Mouse (Mus musculus) hindbrain, embryonic 11.5 days (tissue): ENCODE results near the gene Cpsf6. TPM values are rescaled to one million over a fixed set of nuclear protein-coding genes. Genes with fewer than 3 reads are reported as not detected.

Experiments
- ATAC-seq: fragments of 200-750 bp; cut with Nextera tagmentation; 2 replicates; pipeline ENCODE4 v1.8.0; 2017; ENCODE audit warnings: mild to moderate bottlenecking, moderate TSS enrichment, moderate library complexity; ENCODE audit not compliant: low FRiP score
- DNase-seq: peaks from one replicate; pipeline ENCODE4 v3.0.0-alpha.2; 2015; ENCODE audit warnings: low spot score
- H3K27ac ChIP-seq: fragments of 300-500 bp; sonication (generic); 2 replicates; pipeline ENCODE4 v1.5.1; 2014; ENCODE audit warnings: mild to moderate bottlenecking, low read depth, low read length
- H3K27me3 ChIP-seq: fragments of 300-500 bp; sonication (generic); 2 replicates; pipeline ENCODE4 v1.6.1; 2014; ENCODE audit warnings: mild to moderate bottlenecking, low read length, moderate library complexity, mixed read lengths; ENCODE audit not compliant: control insufficient read depth, insufficient read depth
- H3K36me3 ChIP-seq: fragments of 300-500 bp; sonication (generic); 2 replicates; pipeline ENCODE4 v1.6.1; 2014; ENCODE audit warnings: mild to moderate bottlenecking, low read length, moderate library complexity, mixed read lengths; ENCODE audit not compliant: control insufficient read depth, insufficient read depth
- H3K4me1 ChIP-seq: fragments of 300-500 bp; sonication (generic); replicated peaks from 2 replicates; pipeline ENCODE4 v1.6.1; 2014; ENCODE audit warnings: low read length, mixed read lengths; ENCODE audit not compliant: control insufficient read depth, insufficient read depth
- H3K4me2 ChIP-seq: fragments of 300-500 bp; sonication (generic); replicated peaks from 2 replicates; pipeline ENCODE4 v1.6.1; 2014; ENCODE audit warnings: mild to moderate bottlenecking, low read depth, low read length
- H3K4me3 ChIP-seq: fragments of 300-500 bp; sonication (generic); 2 replicates; pipeline ENCODE4 v1.5.1; 2014; ENCODE audit warnings: low read depth, low read length
- H3K9ac ChIP-seq: fragments of 300-500 bp; sonication (generic); 2 replicates; pipeline ENCODE4 v1.6.1; 2014; ENCODE audit warnings: low read depth, low read length
- H3K9me3 ChIP-seq: fragments of 300-500 bp; sonication (generic); 2 replicates; pipeline ENCODE4 v1.6.1; 2016; ENCODE audit warnings: low read length; ENCODE audit not compliant: control insufficient read depth
- WGBS: fragments of 180-500 bp; shearing (Covaris S2); extraction: QIAGEN DNeasy Blood & Tissue Kit; methylation state at CpG from one replicate; pipeline ENCODE4 v1.1.7; 2014; 5-methylcytosine and 5-hydroxymethylcytosine counted together
- polyA plus RNA-seq: library from polyadenylated mRNA; unstranded; fragments of >200 nt; fragmentation: Nextera tagmentation; extraction: Ambion mirVana; gene quantifications from 2 replicates; pipeline ENCODE4 v1.2.1, GENCODE M21; 2014

Cpsf6 gene
- polyA plus RNA-seq: 230 and 231 TPM in 2 replicates

DNA sequence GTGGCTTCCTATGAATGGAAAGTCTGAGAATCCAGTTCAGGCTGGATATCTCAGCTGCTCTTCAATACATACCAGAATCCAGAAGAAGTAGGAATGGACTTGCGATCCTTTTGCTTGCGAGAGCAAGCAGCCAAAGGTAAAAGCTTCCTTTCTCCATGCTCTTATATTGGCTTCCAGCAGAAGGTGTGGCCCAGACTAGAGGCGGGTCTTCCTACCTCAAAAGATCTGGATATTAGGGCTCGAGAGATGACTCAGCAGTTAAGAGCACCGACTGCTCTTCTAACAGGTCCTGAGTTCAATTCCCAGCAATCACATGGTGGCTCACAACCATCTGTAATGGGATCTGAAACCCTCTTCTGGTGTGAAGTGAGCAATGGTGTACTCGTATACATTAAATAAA is at the start of gene Cpsf6:
Cpsf6 (minus strand) TSS at position 108 of the 400 bp plus-strand sequence.
- 91% methylated on average over 6 of the region's 6 CpGs for WGBS
- ATAC-seq (no peak), DNase-seq (no peak)
- Histone ChIP-seq H3K9ac (no peak within 1 kb of the TSS), H3K9me3 (no peaks in the 10 kb centered on the region), H3K27ac (no peak within 1 kb of the TSS), H3K4me2 (no peak within 1 kb of the TSS), H3K36me3 (no peaks in the 10 kb centered on the region), H3K4me3 (no peak within 1 kb of the TSS), H3K4me1 (no peaks in the 10 kb centered on the region), H3K27me3 (no peaks in the 10 kb centered on the region)

DNA sequence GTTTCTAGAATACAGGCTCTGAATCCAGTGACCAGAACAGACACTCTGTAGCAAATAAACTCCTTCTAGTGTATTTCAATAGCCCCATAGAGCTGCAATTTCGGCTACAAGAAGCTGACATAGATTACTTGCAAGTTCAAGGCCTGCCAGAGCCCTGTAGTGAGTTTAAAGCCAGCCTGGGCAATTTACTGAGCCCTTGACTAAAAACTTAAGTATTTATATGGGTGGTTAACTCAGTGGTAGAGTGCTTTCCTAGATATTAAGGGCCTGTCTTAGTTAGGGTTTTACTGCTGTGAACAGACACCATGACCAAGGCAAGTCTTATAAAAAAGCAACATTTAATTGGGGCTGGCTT is 46.8 kb upstream of the Cpsf6 start:
- Histone ChIP-seq H3K9me3 (no peaks in the 10 kb centered on the region), H3K27me3 (no peaks in the 10 kb centered on the region), H3K4me2 (no peak overlapping the region), H3K36me3 (no peaks in the 10 kb centered on the region), H3K27ac (no peak overlapping the region), H3K9ac (no peak overlapping the region), H3K4me3 (no peak overlapping the region), H3K4me1 (no peaks in the 10 kb centered on the region)
- 86% methylated on average over 1 of the region's 1 CpGs for WGBS
- DNase-seq (no peak), ATAC-seq (no peak)

- 37% methylated on average over 11 of the region's 11 CpGs for WGBS
- H3K4me1 ChIP-seq: no peaks in the 10 kb centered on the region
- no peaks in the 10 kb centered on the region for H3K9me3 ChIP-seq
- H3K9ac ChIP-seq: no peak overlapping the region
- no peak overlapping the region for H3K4me3 ChIP-seq
- DNase-seq (peak; percentile 80), ATAC-seq (peak; percentile 87)
- no peaks in the 10 kb centered on the region for H3K27me3 ChIP-seq
- H3K27ac ChIP-seq: no peak overlapping the region
- no peak overlapping the region for H3K4me2 ChIP-seq
- H3K36me3 ChIP-seq: no peaks in the 10 kb centered on the region
Observed at GRCm38 (mm10) chr10:117425907-117426614, 46.2 kb upstream of the Cpsf6 start.

GRCm38 (mm10) chr10:117425013-117425412 is 45.2 kb upstream of the Cpsf6 start:
- Histone ChIP-seq H3K36me3 (no peaks in the 10 kb centered on the region), H3K4me3 (no peak overlapping the region), H3K4me2 (no peak overlapping the region), H3K27me3 (no peaks in the 10 kb centered on the region), H3K27ac (no peak overlapping the region), H3K9me3 (no peaks in the 10 kb centered on the region), H3K9ac (no peak overlapping the region), H3K4me1 (no peaks in the 10 kb centered on the region)
- 91% methylated on average over 5 of the region's 5 CpGs for WGBS
- ATAC-seq (no peak), DNase-seq (no peak)

- Histone ChIP-seq H3K9me3 (no peaks in the 10 kb centered on the region), H3K4me2 (no peak overlapping the region), H3K27ac (no peak overlapping the region), H3K27me3 (no peaks in the 10 kb centered on the region), H3K36me3 (no peaks in the 10 kb centered on the region), H3K9ac (no peak overlapping the region), H3K4me3 (no peak overlapping the region), H3K4me1 (no peaks in the 10 kb centered on the region)
- ATAC-seq (no peak), DNase-seq (no peak)
- 79% methylated on average over 3 of the region's 3 CpGs for WGBS
Observed at GRCm38 (mm10) chr10:117424146-117424905, 44.5 kb upstream of the Cpsf6 start.

DNA sequence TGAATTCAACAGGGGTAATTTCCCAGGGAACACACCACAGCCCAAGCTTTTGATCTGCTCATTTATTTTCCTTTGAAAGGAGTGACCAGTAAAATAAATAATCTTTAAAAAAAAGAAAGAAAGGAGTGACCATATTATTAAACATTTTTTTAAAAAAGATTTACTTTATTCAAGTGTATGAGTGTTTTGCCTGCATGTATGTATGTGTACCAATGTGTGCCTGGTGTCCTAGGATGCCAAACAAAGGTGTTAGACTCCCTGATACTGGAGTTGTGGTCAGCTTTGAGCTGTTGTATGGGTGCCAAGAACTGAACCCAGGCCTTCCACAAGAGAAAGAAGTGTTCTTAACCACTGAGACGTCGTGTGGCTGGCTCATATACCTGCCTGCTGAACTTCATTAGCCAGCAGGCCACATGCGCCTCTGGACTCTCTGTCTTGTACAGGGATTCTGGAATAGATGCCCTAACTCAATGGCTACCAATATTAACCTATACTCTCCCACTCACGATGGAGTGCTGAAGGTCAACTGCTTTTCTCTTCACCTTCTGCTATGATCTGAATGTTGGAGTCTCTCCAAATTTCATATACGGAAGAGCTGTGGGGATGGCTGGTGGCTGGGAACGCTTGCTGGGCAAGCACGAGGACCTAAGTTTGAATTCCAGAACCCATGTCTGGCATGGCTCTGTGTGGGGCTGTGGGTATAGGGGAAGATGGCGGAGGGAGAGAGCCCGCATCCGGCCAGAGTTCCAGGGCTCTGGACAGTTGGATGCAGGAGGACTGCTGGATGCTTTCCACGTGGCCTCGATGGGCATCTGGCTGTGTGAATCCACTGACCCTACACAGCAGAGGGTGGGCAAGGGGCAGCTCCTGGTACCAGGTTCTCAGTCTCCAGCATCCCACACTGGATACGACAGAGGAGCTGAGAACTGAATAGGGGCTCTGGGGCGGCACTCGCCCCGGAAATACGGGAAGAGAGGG is 43.5 kb upstream of the Cpsf6 start:
- no peak overlapping the region for H3K9ac ChIP-seq
- no peaks in the 10 kb centered on the region for H3K36me3 ChIP-seq
- ATAC-seq (no peak), DNase-seq (no peak)
- no peaks in the 10 kb centered on the region for H3K9me3 ChIP-seq
- no peak overlapping the region for H3K4me3 ChIP-seq
- no peak overlapping the region for H3K4me2 ChIP-seq
- no peak overlapping the region for H3K27ac ChIP-seq
- 87% methylated on average over 17 of the region's 17 CpGs for WGBS
- H3K27me3 ChIP-seq: no peaks in the 10 kb centered on the region
- H3K4me1 ChIP-seq: no peaks in the 10 kb centered on the region

GRCm38 (mm10) chr10:117422174-117422808 is 42.5 kb upstream of the Cpsf6 start:
- Histone ChIP-seq H3K36me3 (no peaks in the 10 kb centered on the region), H3K4me3 (no peak overlapping the region), H3K27ac (no peak overlapping the region), H3K4me2 (no peak overlapping the region), H3K9me3 (no peaks in the 10 kb centered on the region), H3K27me3 (no peaks in the 10 kb centered on the region), H3K9ac (no peak overlapping the region), H3K4me1 (no peaks in the 10 kb centered on the region; the same call in 1 of the 2 replicates)
- ATAC-seq: no peak
- WGBS: 89% methylated on average over 6 of the region's 6 CpGs
- DNase-seq: no peak
